Mouse (Mus musculus) ES-E14 (cell line): ENCODE measurements around the gene Idh3a.

Experiments
- HCFC1 ChIP-seq: IDR thresholded peaks from 2 replicates; pipeline ENCODE4 v1.6.1; 2012; ENCODE audit warnings: low read length, inconsistent platforms, borderline replicate concordance; ENCODE audit not compliant: insufficient read depth
- ZC3H11A ChIP-seq: IDR thresholded peaks from 2 replicates; pipeline ENCODE4 v1.6.1; 2012; ENCODE audit warnings: low read depth, mild to moderate bottlenecking, inconsistent platforms, low read length, borderline replicate concordance

DNA sequence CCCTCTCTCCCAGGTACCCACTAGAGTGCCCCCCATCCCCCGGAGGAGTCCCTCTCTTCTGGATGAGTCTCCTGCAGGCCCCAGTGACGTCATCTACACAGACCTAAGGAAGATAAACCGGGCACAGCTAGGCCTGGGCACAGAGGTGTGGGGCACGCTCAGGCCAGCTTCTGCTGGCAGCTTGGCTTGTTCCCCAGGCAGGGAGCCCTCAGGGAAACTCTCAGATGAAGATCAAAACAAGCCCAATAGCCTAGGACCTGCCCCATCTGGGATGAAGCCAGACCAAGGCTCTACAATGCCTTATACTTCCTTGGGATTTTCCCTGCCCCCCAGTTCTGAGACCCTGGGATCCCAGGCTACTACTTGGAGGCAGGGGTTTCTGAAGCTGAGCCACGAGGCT lies 45.3 kb upstream of the Idh3a start:
- TF ChIP-seq ZC3H11A, result no peak
- no peak for TF ChIP-seq HCFC1
